Mouse (Mus musculus) ES-Bruce4 (cell line): ENCODE measurements around the gene Mcur1.

Experiments used
- EP300 ChIP-seq: IDR thresholded peaks from 2 replicates; pipeline ENCODE4 v1.6.1; 2011; ENCODE audit warnings: low read depth, low read length; ENCODE audit not compliant: insufficient read depth
- POLR2A ChIP-seq: IDR thresholded peaks from one replicate; pipeline ENCODE4 v1.8.1; 2011; ENCODE audit warnings: low read length; ENCODE audit not compliant: insufficient read depth

DNA sequence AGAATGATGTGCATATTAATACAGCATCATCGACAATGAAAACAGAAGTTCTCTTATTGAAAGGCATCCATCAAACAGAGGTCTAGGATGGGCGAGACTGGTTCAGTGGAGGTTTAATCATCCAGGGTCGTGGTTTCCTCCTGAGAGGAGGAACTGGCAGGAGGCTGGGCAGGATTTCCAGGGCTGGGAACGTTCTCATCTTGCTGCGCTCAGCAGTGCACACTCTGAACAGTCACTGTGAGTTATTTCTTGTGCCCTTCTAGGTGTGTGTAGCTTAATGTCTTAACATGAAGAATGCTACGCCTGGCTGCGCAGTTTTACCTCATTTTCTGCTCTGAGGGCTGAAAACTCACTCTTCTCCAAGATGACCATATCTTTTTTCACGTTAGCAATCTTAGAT, 9.3 kb downstream of the Mcur1 start:
- TF ChIP-seq EP300: no peak
- no peak for TF ChIP-seq POLR2A
